Comparison of ENCODE assay signal across 18 mouse cellular contexts in genomic region chr11:83393062-83393461, GRCm38 (mm10). TPM values are rescaled to one million over a fixed set of nuclear protein-coding genes. Genes with fewer than 3 reads are reported as not detected.
DNase-seq lines count a peak whose midpoint lies in the region; ATAC-seq and TF ChIP-seq lines count a peak whose summit lies in the region.
"Had no signal": no experiment of that assay in that cellular context is flagged by ENCODE, and none has a peak within 500 bp of the region (broad histone marks: within the 10 kb centered on the region; RNA-seq: fewer than 3 reads in every experiment).

No protein-coding gene starts in this region.

- intact Hi-C loops in heart, postnatal 25 days (cut with DNase I), result no loop called here
- intact Hi-C loops in heart, adult 2 months (cut with DNase I), result no loop called here
- intact Hi-C loops in gastrocnemius, postnatal 14 days (cut with DNase I; ENCODE audit: low total_unique reads), result no loop called here

- no peak overlapping the region for H3K4me3 ChIP-seq in heart, adult 2 months
- no peak overlapping the region for H3K4me3 ChIP-seq in heart, embryonic 16.5 days (ENCODE audit: low read length)
- H3K4me3 ChIP-seq: neural tube, embryonic 15.5 days had no signal

- H3K4me1 ChIP-seq in heart, adult 2 months (ENCODE audit: control insufficient read depth, insufficient read depth, low read length), result peaks cover 4% of the 10 kb centered on the region
- peaks cover 22% of the 10 kb centered on the region for H3K4me1 ChIP-seq in heart, embryonic 16.5 days (ENCODE audit: control insufficient read depth, insufficient read depth, low read length)

- 0 out of 2 replicates have a peak, but pooled peaks cover 1% of the 10 kb centered on the region for H3K79me2 ChIP-seq in heart, adult 2 months (replicated peaks; ENCODE audit: control insufficient read depth, insufficient read depth, low read length)

- peak overlapping the region; percentile 47 for H3K4me2 ChIP-seq in heart, embryonic 16.5 days (ENCODE audit: low read depth, low read length)
- H3K4me2 ChIP-seq: midbrain, embryonic 11.5 days; neural tube, embryonic 15.5 days had no signal

- 34% methylated on average over 4 of the region's 4 CpGs for WGBS in heart, adult 2 months
- 36% methylated on average over 4 of the region's 4 CpGs for WGBS in heart, embryonic 16.5 days

- TF ChIP-seq CTCF in heart, adult 2 months (IDR thresholded peaks at IDR 0.05), result no peak

- peak overlapping the region; percentile 89 for H3K27ac ChIP-seq in heart, adult 2 months
- H3K27ac ChIP-seq in heart, embryonic 16.5 days (ENCODE audit: low read length), result peak overlapping the region; percentile 92
- H3K27ac ChIP-seq: neural tube, embryonic 15.5 days had no signal

- no peaks in the 10 kb centered on the region for H3K9me3 ChIP-seq in heart, embryonic 16.5 days (replicated peaks; ENCODE audit: control insufficient read depth, low read length)
- H3K9me3 ChIP-seq: G1E; neural tube, embryonic 15.5 days had no signal

- ATAC-seq in heart, embryonic 16.5 days (replicated peaks; ENCODE audit: extremely low read depth, insufficient read depth, low FRiP score), result peak; percentile 86
- no peak for ATAC-seq in megakaryocyte progenitor cell, adult 5-6 weeks (replicated peaks; ENCODE audit: poor library complexity)
- ATAC-seq: hindbrain, embryonic 16.5 days; liver, postnatal 0 days had no signal

- H3K27me3 ChIP-seq in heart, adult 2 months (ENCODE audit: control insufficient read depth, insufficient read depth, low read length), result no peaks in the 10 kb centered on the region
- H3K27me3 ChIP-seq in heart, embryonic 16.5 days (ENCODE audit: control insufficient read depth, insufficient read depth, low read length), result no peaks in the 10 kb centered on the region
- H3K27me3 ChIP-seq: neural tube, embryonic 15.5 days had no signal

- 0 out of 2 replicates have a peak, but pooled peaks have one; percentile 9 for TF ChIP-seq EP300 in heart, adult 2 months (IDR thresholded peaks at IDR 0.05; ENCODE audit: insufficient read depth, low read depth, low read length)

- peak overlapping the region; percentile 50; the same call in 1 of the 2 replicates for H3K9ac ChIP-seq in heart, adult 2 months (ENCODE audit: low read depth, low read length)
- H3K9ac ChIP-seq in heart, embryonic 16.5 days (ENCODE audit: low read length), result no peak overlapping the region
- H3K9ac ChIP-seq: liver, postnatal 0 days; neural tube, embryonic 15.5 days had no signal

- DNase-seq in heart, adult 11 months, result peak; percentile 92
- DNase-seq in heart, postnatal 25 days (ENCODE audit: low spot score), result no peak
- DNase-seq in brain, adult 2 months (ENCODE audit: low read depth, low spot score), result peak; percentile 94
- peak; percentile 30 to 38 for DNase-seq in heart, adult 2 months
- DNase-seq in gastrocnemius, postnatal 14 days, result no peak
- DNase-seq: adrenal gland, adult 2 months; kidney, adult 11 months; kidney, postnatal 25 days; layer of hippocampus, postnatal 36 days; liver, postnatal 0 days had no signal

- TF ChIP-seq POLR2A in heart, adult 2 months (IDR thresholded peaks at IDR 0.05; ENCODE audit: insufficient read depth, low read depth, low read length), result peak; percentile 84

- H3K36me3 ChIP-seq in heart, adult 2 months (ENCODE audit: control insufficient read depth, insufficient read depth, low read length), result peaks cover 9% of the 10 kb centered on the region
- peaks cover 17% of the 10 kb centered on the region for H3K36me3 ChIP-seq in heart, embryonic 16.5 days (ENCODE audit: control insufficient read depth, insufficient read depth)

RNA-seq across cellular contexts. Expression of gene Rasl10b, which starts 15.9 kb away (rescaled TPM):
- 10 to 100 TPM; 49.6 to 60.1 TPM for total RNA-seq in heart, postnatal 25 days (2021)
- 10 to 100 TPM; 61.9 to 77.8 TPM for total RNA-seq in heart, adult 2 months (2021)
- polyA plus RNA-seq in heart, adult 2 months (2012; rRNA removed), result 70.8 and 71.6 TPM in 2 replicates
- polyA plus RNA-seq in heart, embryonic 16.5 days (2015; fragmentation: Nextera tagmentation; extraction: Ambion mirVana), result 5.7 and 9.1 TPM in 2 replicates
- not detected in 2 replicates for total RNA-seq in megakaryocyte progenitor cell, adult 5-6 weeks (2015)
- total RNA-seq in megakaryocyte progenitor cell, adult 5-6 weeks (2017), result 0.14 TPM in 1 of 2 replicates, not detected in the other
- total RNA-seq in gastrocnemius, postnatal 14 days (2021), result under 1 TPM; 0.31 to 0.45 TPM
- total RNA-seq: G1E had no signal
- polyA plus RNA-seq: liver, postnatal 0 days had no signal

RNA-seq across cellular contexts. Expression of gene Gas2l2, which starts 36.2 kb away (rescaled TPM):
- not detected for total RNA-seq in heart, postnatal 25 days (2021)
- total RNA-seq in heart, adult 2 months (2021), result not detected
- polyA plus RNA-seq in heart, adult 2 months (2012; rRNA removed), result 0.10 TPM in 1 of 2 replicates, not detected in the other
- polyA plus RNA-seq in heart, embryonic 16.5 days (2015; fragmentation: Nextera tagmentation; extraction: Ambion mirVana), result 0.11 and 0.12 TPM in 2 replicates
- total RNA-seq in megakaryocyte progenitor cell, adult 5-6 weeks (2015), result 0.15 and 0.30 TPM in 2 replicates
- total RNA-seq in megakaryocyte progenitor cell, adult 5-6 weeks (2017), result 0.20 and 0.21 TPM in 2 replicates
- not detected for total RNA-seq in gastrocnemius, postnatal 14 days (2021)
- total RNA-seq: adrenal gland, adult 2 months had no signal
- polyA plus RNA-seq: adrenal gland, adult 2 months; embryonic facial prominence, embryonic 11.5 days; G1E; liver, postnatal 0 days; midbrain, embryonic 11.5 days had no signal

RNA-seq across cellular contexts. Expression of gene 1700020L24Rik, which starts 44.4 kb away (rescaled TPM):
- not detected for total RNA-seq in heart, postnatal 25 days (2021)
- not detected for total RNA-seq in heart, adult 2 months (2021)
- 0.27 TPM in 1 of 2 replicates, not detected in the other for polyA plus RNA-seq in heart, adult 2 months (2012; rRNA removed)
- polyA plus RNA-seq in heart, embryonic 16.5 days (2015; fragmentation: Nextera tagmentation; extraction: Ambion mirVana), result 1.4 and 1.5 TPM in 2 replicates
- 30.8 and 38.7 TPM in 2 replicates for total RNA-seq in megakaryocyte progenitor cell, adult 5-6 weeks (2015)
- total RNA-seq in megakaryocyte progenitor cell, adult 5-6 weeks (2017), result 77.0 and 80.6 TPM in 2 replicates
- total RNA-seq in gastrocnemius, postnatal 14 days (2021), result not detected
- total RNA-seq: G1E; gastrocnemius, postnatal 4 days; layer of hippocampus, postnatal 36 days had no signal
- polyA plus RNA-seq: G1E had no signal

Comparison
In these comparisons a context has a peak if more than half of its experiments do, and no peak if none do; other contexts are left out.
1. DNase-seq: peak in heart, adult 11 months (single experiment), brain, adult 2 months (single experiment) and heart, adult 2 months (2 of 2); none in heart, postnatal 25 days (single experiment) and gastrocnemius, postnatal 14 days (single experiment).
2. RNA of gene Rasl10b, which starts 15.9 kb away (total RNA-seq): 61.9 to 77.8 TPM in heart, adult 2 months and 49.6 to 60.1 TPM in heart, postnatal 25 days; 0.31 to 0.45 TPM in gastrocnemius, postnatal 14 days and 0.14 TPM in megakaryocyte progenitor cell, adult 5-6 weeks; every median in the first group is over 10 times any median in the second.
3. RNA of gene 1700020L24Rik, which starts 44.4 kb away (total RNA-seq): 30.8 to 80.6 TPM in megakaryocyte progenitor cell, adult 5-6 weeks; not detected in heart, adult 2 months, not detected in heart, postnatal 25 days and not detected in gastrocnemius, postnatal 14 days; every median in the first group is over 10 times any median in the second.